Mouse (Mus musculus) liver, embryonic 18 days (tissue): ENCODE data around the gene Slc51b. TPM values are rescaled to one million over a fixed set of nuclear protein-coding genes. Genes with fewer than 3 reads are reported as not detected.

Source experiments
- polyA plus RNA-seq: library from polyadenylated mRNA; depleted of rRNA; stranded (reverse); fragments of >200 nt; gene quantifications from 2 replicates; pipeline ENCODE4 v1.2.3, GENCODE M21; 2012; rRNA removed

The Slc51b gene
- polyA plus RNA-seq, result 0.06 and 0.48 TPM in 2 replicates

DNA sequence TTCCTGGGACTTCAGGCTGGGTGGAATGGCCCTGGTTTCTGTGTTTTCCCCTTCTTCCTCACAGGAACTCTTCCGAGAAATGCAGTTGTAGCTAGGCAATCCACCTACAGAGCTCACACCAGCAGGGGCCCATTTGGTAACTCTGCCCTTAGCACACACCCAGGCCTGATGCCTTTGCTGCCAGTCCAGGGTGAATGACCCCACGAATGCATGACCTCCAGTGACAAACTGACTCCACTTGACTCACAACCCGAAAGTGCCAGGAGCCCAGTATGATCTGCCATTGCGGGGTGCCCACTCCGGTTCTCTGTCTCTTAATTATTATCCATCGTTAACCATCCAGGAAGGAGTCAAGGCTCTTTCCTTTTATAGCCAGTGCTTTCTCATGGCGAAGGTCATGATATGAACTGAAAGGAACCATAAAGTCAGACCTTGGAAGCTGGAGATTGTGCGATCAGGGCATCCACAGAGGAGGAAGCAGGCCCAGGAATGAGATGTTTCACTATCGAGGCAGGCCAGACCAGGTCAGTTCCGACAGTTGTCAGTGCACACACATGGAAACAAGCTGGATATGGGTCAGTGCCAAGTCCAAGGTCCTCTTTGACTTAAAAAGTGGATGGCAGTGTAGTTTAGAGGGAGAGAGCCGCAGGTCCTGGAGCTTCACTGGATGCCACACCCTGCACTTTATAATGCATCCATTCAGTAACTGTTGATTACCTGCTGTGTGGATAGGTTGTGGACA lies at the start of gene Slc51b:
Gene Slc51b, minus strand, starts transcription at position 196 of the 742 bp plus-strand sequence.

DNA sequence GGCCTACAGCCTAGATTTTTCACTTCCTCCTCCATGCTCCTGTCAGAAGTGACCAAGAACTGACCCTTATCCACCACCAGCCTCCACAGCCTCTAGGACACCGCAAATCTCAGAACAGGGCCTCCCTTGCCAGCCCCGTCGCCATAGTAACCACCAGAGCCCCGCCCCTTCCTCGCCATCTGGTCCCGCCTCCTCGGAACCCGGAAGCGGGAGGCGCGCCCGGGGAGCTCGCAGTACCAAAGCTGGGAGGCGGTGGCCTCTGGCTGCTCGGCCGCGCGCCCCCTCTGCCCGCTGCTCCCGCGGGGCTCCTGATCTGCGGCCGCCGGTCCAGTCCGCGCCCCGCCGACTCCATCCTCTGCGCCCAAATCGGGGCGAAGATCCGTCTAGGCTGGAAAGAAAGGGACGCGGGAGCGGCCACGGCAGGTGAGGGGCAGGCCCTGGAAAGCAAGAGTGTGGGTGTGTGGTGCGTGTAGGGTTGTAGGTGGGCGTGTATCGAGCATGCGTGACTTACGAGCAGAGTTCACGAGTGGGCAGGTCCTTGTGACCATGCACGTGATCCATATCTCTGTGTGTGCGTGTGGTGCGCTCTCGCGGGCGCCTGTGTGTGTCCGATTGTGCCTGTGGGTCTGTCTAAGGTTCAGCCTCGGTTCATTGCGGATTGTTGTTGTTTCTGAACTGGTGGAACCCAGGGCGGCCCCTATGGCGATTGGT lies 38.1 kb upstream of the Slc51b start, which contains the start of gene Spg21:
Gene Spg21, plus strand, starts transcription at position 216 of the 711 bp plus-strand sequence.

DNA sequence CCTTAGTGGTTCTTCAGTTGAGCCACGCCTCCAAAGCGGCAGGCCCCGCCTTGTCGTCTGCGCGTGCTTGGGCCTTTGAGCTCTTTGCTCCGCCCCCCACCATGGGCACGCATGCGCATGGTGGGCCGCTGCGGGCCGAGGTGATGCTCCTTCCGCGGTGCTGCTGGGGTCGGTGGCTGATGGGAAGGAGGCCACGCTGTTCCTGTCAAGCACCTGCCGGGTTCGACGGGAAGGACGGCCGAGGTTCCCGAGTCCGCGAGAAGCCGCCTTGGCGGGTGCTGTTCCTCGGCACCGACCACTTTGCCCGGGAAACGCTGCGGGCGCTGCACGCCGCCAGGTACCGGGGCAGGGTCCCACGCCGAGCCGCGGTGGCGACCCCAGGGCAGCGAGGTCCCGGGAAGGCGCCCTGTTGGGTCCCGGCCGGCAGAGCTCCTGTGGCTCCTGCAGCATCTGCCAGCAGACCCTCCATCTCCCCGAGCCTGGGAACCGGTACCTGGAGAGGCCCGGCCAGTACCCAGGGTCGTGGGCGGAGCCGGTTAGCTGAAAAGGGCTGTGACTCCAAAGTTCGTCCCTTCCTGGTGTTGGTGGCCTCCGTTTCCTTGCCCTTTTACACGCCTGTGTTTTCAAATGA lies 13.0 kb upstream of the Slc51b start, which contains the start of gene Mtfmt:
Gene Mtfmt, plus strand, starts transcription at position 112 of the 631 bp plus-strand sequence.

DNA sequence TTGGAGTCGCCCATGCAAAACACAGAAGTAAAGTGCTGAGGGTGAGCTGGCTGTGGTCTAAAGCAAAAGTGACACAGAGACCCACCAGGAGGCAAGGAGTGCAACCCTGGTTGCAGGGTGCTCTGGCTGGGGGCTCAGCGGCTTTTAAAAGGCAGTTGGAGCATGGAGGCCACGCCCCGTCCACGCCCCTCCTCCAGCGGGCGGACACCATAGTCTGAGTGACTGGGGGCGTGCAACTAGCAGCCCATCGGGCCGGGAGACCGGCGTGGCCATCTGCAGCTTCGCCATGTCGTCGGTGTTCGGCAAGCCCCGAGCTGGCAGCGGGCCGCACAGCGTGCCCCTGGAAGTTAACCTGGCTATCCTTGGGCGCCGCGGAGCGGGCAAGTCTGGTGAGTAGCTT lies 24.5 kb downstream of the Slc51b start, which contains the start of gene Rasl12:
Gene Rasl12, plus strand, starts transcription at position 228 of the 400 bp plus-strand sequence.

DNA sequence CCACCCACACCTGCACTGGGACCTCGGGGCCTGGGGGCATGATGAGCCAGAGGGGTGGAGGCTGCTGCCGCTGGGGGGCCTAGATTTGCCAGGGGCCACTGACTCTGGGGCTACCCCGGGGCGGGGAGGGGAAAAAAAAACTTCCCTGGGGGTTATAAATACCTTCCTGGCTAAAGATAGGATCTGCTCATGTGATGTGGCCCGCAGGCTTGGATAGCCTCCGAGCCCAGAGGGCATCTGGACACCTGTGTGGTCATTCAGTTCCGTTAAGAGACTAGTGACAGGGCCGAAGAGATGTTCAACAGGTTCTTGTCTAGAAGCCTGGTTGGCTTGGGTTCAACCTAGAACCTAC lies 31.2 kb downstream of the Slc51b start, which contains the start of gene Kbtbd13:
Gene Kbtbd13, minus strand, starts transcription at position 40 of the 352 bp plus-strand sequence.

Other genes with a start within 250 kb of the Slc51b start
- gene Parp16, start 227.6 kb downstream of the Slc51b start, polyA plus RNA-seq, result 5.3 and 5.4 TPM in 2 replicates
- gene Cilp, start 157.8 kb downstream of the Slc51b start, polyA plus RNA-seq, result 0.02 and 0.03 TPM in 2 replicates
- 43.5 and 44.4 TPM in 2 replicates for gene Clpx, start 128.7 kb downstream of the Slc51b start, polyA plus RNA-seq
- gene Pdcd7, start 76.9 kb downstream of the Slc51b start, polyA plus RNA-seq, result 3.8 and 4.5 TPM in 2 replicates
- 0.05 and 0.06 TPM in 2 replicates for gene Ubap1l, start 61.9 kb downstream of the Slc51b start, polyA plus RNA-seq
- 0.07 TPM in 2 replicates for gene Kbtbd13, start 31.3 kb downstream of the Slc51b start, polyA plus RNA-seq
- 0.14 and 0.20 TPM in 2 replicates for gene Rasl12, start 24.4 kb downstream of the Slc51b start, polyA plus RNA-seq
- 7.6 and 8.2 TPM in 2 replicates for gene Mtfmt, start 12.8 kb upstream of the Slc51b start, polyA plus RNA-seq
- 10.2 and 12.4 TPM in 2 replicates for gene Spg21, start 38.0 kb upstream of the Slc51b start, polyA plus RNA-seq
- gene Ankdd1a, start 97.2 kb upstream of the Slc51b start, polyA plus RNA-seq, result 0.03 and 0.08 TPM in 2 replicates
- 9.8 and 10.6 TPM in 2 replicates for gene Plekho2, start 157.1 kb upstream of the Slc51b start, polyA plus RNA-seq
- 4.1 and 4.7 TPM in 2 replicates for gene Pif1, start 164.2 kb upstream of the Slc51b start, polyA plus RNA-seq
- 14.6 and 16.8 TPM in 2 replicates for gene Rbpms2, start 206.7 kb upstream of the Slc51b start, polyA plus RNA-seq
- gene Oaz2, start 245.0 kb upstream of the Slc51b start, polyA plus RNA-seq, result 25.7 and 26.2 TPM in 2 replicates